ENCODE assay signal across 13 mouse cellular contexts in genomic region chr4:101404863-101405262, GRCm38 (mm10). TPM values are rescaled to one million over a fixed set of nuclear protein-coding genes. Genes with fewer than 3 reads are reported as not detected.
DNase-seq lines count a peak whose midpoint lies in the region; ATAC-seq lines count a peak whose summit lies in the region.
"Had no signal": no experiment of that assay in that cellular context is flagged by ENCODE, and none has a peak within 500 bp of the region (broad histone marks: within the 10 kb centered on the region; RNA-seq: fewer than 3 reads in every experiment).

No protein-coding gene starts in this region.

- no peaks in the 10 kb centered on the region for H3K27me3 ChIP-seq in forebrain, embryonic 13.5 days
- no peaks in the 10 kb centered on the region for H3K27me3 ChIP-seq in forebrain, embryonic 12.5 days
- H3K27me3 ChIP-seq in intestine, embryonic 16.5 days (replicated peaks; ENCODE audit: control insufficient read depth, insufficient read depth, low read length), result no peaks in the 10 kb centered on the region
- H3K27me3 ChIP-seq: hindbrain, embryonic 13.5 days had no signal

- no peak overlapping the region for H3K9ac ChIP-seq in forebrain, embryonic 13.5 days
- no peak overlapping the region for H3K9ac ChIP-seq in forebrain, embryonic 12.5 days
- H3K9ac ChIP-seq in intestine, embryonic 16.5 days (ENCODE audit: low read depth, low read length), result no peak overlapping the region
- H3K9ac ChIP-seq: hindbrain, embryonic 13.5 days had no signal

- no peaks in the 10 kb centered on the region for H3K9me3 ChIP-seq in forebrain, embryonic 13.5 days (replicated peaks)
- no peaks in the 10 kb centered on the region for H3K9me3 ChIP-seq in forebrain, embryonic 12.5 days
- H3K9me3 ChIP-seq in intestine, embryonic 16.5 days (ENCODE audit: control insufficient read depth, low read length), result no peaks in the 10 kb centered on the region
- H3K9me3 ChIP-seq: hindbrain, embryonic 13.5 days had no signal

- H3K4me1 ChIP-seq in forebrain, embryonic 13.5 days, result no peaks in the 10 kb centered on the region
- H3K4me1 ChIP-seq in forebrain, embryonic 12.5 days, result no peaks in the 10 kb centered on the region
- no peaks in the 10 kb centered on the region for H3K4me1 ChIP-seq in intestine, embryonic 16.5 days (ENCODE audit: control insufficient read depth, insufficient read depth, low read length)
- H3K4me1 ChIP-seq: hindbrain, embryonic 13.5 days had no signal

- no peak overlapping the region for H3K4me3 ChIP-seq in forebrain, embryonic 13.5 days
- H3K4me3 ChIP-seq in forebrain, embryonic 12.5 days (replicated peaks), result no peak overlapping the region
- H3K4me3 ChIP-seq in intestine, embryonic 16.5 days (ENCODE audit: low read length), result no peak overlapping the region
- H3K4me3 ChIP-seq: hindbrain, embryonic 13.5 days had no signal

- peak; percentile 44 to 60 for DNase-seq in left cerebral cortex, postnatal 14 days (ENCODE audit: low spot score in 2 of 2)
- no peak for DNase-seq in left cerebral cortex, postnatal 4 days
- DNase-seq in A20 (ENCODE audit: low read depth, low spot score), result peak; percentile 4
- no peak for DNase-seq in thymus, postnatal 25 days
- no peak for DNase-seq in kidney, postnatal 10 days
- DNase-seq: cerebellum, adult 9-10 months; gastrocnemius, postnatal 25 days; right cerebral cortex, postnatal 4 days had no signal

- H3K36me3 ChIP-seq in forebrain, embryonic 13.5 days (ENCODE audit: poor library complexity, severe bottlenecking), result no peaks in the 10 kb centered on the region
- no peaks in the 10 kb centered on the region for H3K36me3 ChIP-seq in forebrain, embryonic 12.5 days (replicated peaks)
- H3K36me3 ChIP-seq in intestine, embryonic 16.5 days (ENCODE audit: control insufficient read depth, insufficient read depth, low read length), result no peaks in the 10 kb centered on the region
- H3K36me3 ChIP-seq: hindbrain, embryonic 13.5 days had no signal

- H3K27ac ChIP-seq in forebrain, embryonic 13.5 days, result no peak overlapping the region
- H3K27ac ChIP-seq in forebrain, embryonic 12.5 days, result no peak overlapping the region
- H3K27ac ChIP-seq in intestine, embryonic 16.5 days (ENCODE audit: low read length), result peak overlapping the region; percentile 5; the same call in 1 of the 2 replicates
- H3K27ac ChIP-seq: hindbrain, embryonic 13.5 days; macrophage had no signal

- WGBS in forebrain, embryonic 13.5 days, result 77% methylated on average over 3 of the region's 3 CpGs
- WGBS in forebrain, embryonic 12.5 days, result 86% methylated on average over 3 of the region's 3 CpGs
- 55% methylated on average over 3 of the region's 3 CpGs for WGBS in intestine, embryonic 16.5 days

- intact Hi-C loops in left cerebral cortex, postnatal 14 days (cut with DNase I), result no loop called here
- intact Hi-C loops in left cerebral cortex, postnatal 4 days (cut with DNase I), result no loop called here

- ATAC-seq in forebrain, embryonic 13.5 days, result peak; percentile 58; the same call in 1 of the 2 replicates
- no peak for ATAC-seq in forebrain, embryonic 12.5 days (ENCODE audit: low FRiP score)
- peak; percentile 58; the same call in 1 of the 2 replicates for ATAC-seq in intestine, embryonic 16.5 days

- H3K4me2 ChIP-seq in forebrain, embryonic 13.5 days, result no peak overlapping the region
- no peak overlapping the region for H3K4me2 ChIP-seq in forebrain, embryonic 12.5 days
- H3K4me2 ChIP-seq in intestine, embryonic 16.5 days (ENCODE audit: low read depth, low read length), result no peak overlapping the region
- H3K4me2 ChIP-seq: hindbrain, embryonic 13.5 days had no signal

RNA-seq across cellular contexts. Expression of gene Ak4, which starts 14.2 kb away (rescaled TPM):
- polyA plus RNA-seq in forebrain, embryonic 13.5 days (2015; fragmentation: Nextera tagmentation; extraction: Ambion mirVana), result 9.7 and 10.2 TPM in 2 replicates
- 17.8 and 20.5 TPM in 2 replicates for polyA plus RNA-seq in forebrain, embryonic 12.5 days (2016; fragmentation: Nextera tagmentation; extraction: Ambion mirVana)
- 10 to 100 TPM; 25.3 to 27.9 TPM for total RNA-seq in left cerebral cortex, postnatal 14 days (2021)
- 10 to 100 TPM; 10.2 to 11.8 TPM for total RNA-seq in left cerebral cortex, postnatal 4 days (2021)
- polyA plus RNA-seq in intestine, embryonic 16.5 days (2015; fragmentation: Nextera tagmentation; extraction: Ambion mirVana), result 18.9 and 19.9 TPM in 2 replicates

Comparison
In these comparisons a context has a peak if more than half of its experiments do, and no peak if none do; other contexts are left out.
1. DNase-seq: peak in left cerebral cortex, postnatal 14 days (2 of 2) and A20 (single experiment); none in left cerebral cortex, postnatal 4 days (single experiment), thymus, postnatal 25 days (single experiment) and kidney, postnatal 10 days (single experiment).